Mouse (Mus musculus) spleen, adult 2 months (tissue): ENCODE measurements around the gene Slco3a1.

Source experiments
- CTCF ChIP-seq: fragments of 200-500 bp; IDR thresholded peaks from 2 replicates; pipeline ENCODE4 v1.5.1; 2011; ENCODE audit warnings: mild to moderate bottlenecking, inconsistent platforms; ENCODE audit not compliant: insufficient read depth, insufficient read length, insufficient replicate concordance; ENCODE audit errors: extremely low read depth
- POLR2A ChIP-seq: fragments of 200-500 bp; IDR thresholded peaks from 2 replicates; pipeline ENCODE4 v1.6.1; 2011; ENCODE audit warnings: low read depth, low read length, inconsistent platforms

DNA sequence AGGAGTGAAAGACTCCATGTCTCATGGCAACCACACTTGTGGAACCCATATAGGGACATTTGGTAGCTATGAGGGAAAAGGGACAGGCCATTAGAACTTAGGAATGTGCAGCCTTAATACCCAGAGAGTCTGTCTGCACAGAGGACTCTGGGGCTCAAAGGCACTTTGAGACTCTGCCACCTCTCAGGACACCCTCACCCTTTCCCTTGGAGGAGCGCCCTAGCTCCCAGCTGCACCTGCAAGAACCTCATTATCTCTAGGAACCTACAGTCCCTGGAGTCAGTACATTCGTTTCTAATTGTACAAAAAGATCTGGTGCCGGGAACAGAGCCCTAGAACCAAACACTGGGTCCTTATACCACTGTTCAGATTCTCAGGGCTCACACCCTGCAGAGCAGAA is 66.4 kb downstream of the Slco3a1 start:
- no peak for TF ChIP-seq CTCF
- TF ChIP-seq POLR2A = no peak
